Comparison of ENCODE assay signal across 10 mouse cellular contexts in genomic region chr14:99313062-99313461, GRCm38 (mm10).
"Had no signal": no experiment of that assay in that cellular context is flagged by ENCODE, and none has a peak within 500 bp of the region (broad histone marks: within the 10 kb centered on the region; RNA-seq: fewer than 3 reads in every experiment).

No protein-coding gene starts in this region.

- H3K27me3 ChIP-seq: limb, embryonic 13.5 days had no signal

- H3K27ac ChIP-seq: kidney, postnatal 0 days; limb, embryonic 13.5 days; liver, embryonic 14.5 days had no signal

- H3K4me2 ChIP-seq: limb, embryonic 13.5 days had no signal

- H3K9me3 ChIP-seq: limb, embryonic 13.5 days had no signal

- H3K4me3 ChIP-seq: limb, embryonic 13.5 days had no signal

- H3K9ac ChIP-seq: limb, embryonic 13.5 days; liver, embryonic 14.5 days had no signal

- DNase-seq: kidney, adult 9 months; kidney, postnatal 36 days; left cerebral cortex, postnatal 4 days; lung, adult 18-20 months; midbrain, embryonic 14.5 days; right cerebral cortex, postnatal 25 days; thymus, postnatal 4 days had no signal
